Mouse (Mus musculus): ENCODE results near the gene Txn2. TPM values are rescaled to one million over a fixed set of nuclear protein-coding genes. Genes with fewer than 3 reads are reported as not detected.
A peak's percentile ranks its signal among the peaks of the same experiment; 100 is the strongest.

The Txn2 gene
- polyA plus RNA-seq (2015; fragmentation: Nextera tagmentation; extraction: Ambion mirVana), result 258 and 261 TPM in 2 replicates

GRCm38 (mm10) chr15:77928673-77929331, at the start of gene Txn2:
Txn2 (minus strand) TSS chr15:77929006.
- peak; percentile 96 for DNase-seq
- Histone ChIP-seq H3K27me3 (ENCODE audit: insufficient read depth, low read length) (no peaks in the 10 kb centered on the region), H3K9me3 (ENCODE audit: low read length) (no peaks in the 10 kb centered on the region), H3K9ac (replicated peaks) (peak within 1 kb of the TSS; percentile 76), H3K27ac (ENCODE audit: low read depth) (peak within 1 kb of the TSS; percentile 94), H3K4me3 (ENCODE audit: low read depth, low read length) (peak within 1 kb of the TSS; percentile 69), H3K4me1 (ENCODE audit: insufficient read depth) (peaks cover 47% of the 10 kb centered on the region), H3K4me2 (ENCODE audit: low read depth, low read length) (peak within 1 kb of the TSS; percentile 81), H3K36me3 (replicated peaks; ENCODE audit: insufficient read depth, low read length) (peaks cover 19% of the 10 kb centered on the region)
- WGBS (ENCODE audit: insufficient replicate concordance), result under 1% methylated on average over 34 of the region's 34 CpGs
- peak; percentile 91 for ATAC-seq
- TF ChIP-seq CTCF (IDR thresholded peaks at IDR 0.05; ENCODE audit: low read depth) (peak; percentile 31; the same call in 1 of the 2 replicates), EP300 (IDR thresholded peaks at IDR 0.05; ENCODE audit: low read depth) (peak; percentile 81; the same call in 1 of the 2 replicates)

GRCm38 (mm10) chr15:77977663-77978062, 48.9 kb upstream of the Txn2 start:
- Histone ChIP-seq H3K9ac (replicated peaks) (no peak overlapping the region), H3K4me1 (ENCODE audit: insufficient read depth) (peaks cover 14% of the 10 kb centered on the region), H3K4me2 (ENCODE audit: low read depth, low read length) (peak overlapping the region; percentile 24; the same call in 1 of the 2 replicates), H3K27ac (ENCODE audit: low read depth) (peak overlapping the region; percentile 25; the same call in 1 of the 2 replicates), H3K9me3 (ENCODE audit: low read length) (no peaks in the 10 kb centered on the region), H3K4me3 (ENCODE audit: low read depth, low read length) (no peak overlapping the region), H3K36me3 (replicated peaks; ENCODE audit: insufficient read depth, low read length) (no peaks in the 10 kb centered on the region), H3K27me3 (ENCODE audit: insufficient read depth, low read length) (0 out of 2 replicates have a peak, but pooled peaks cover 3% of the 10 kb centered on the region)
- WGBS (ENCODE audit: insufficient replicate concordance), result 49% methylated on average over 3 of the region's 3 CpGs
- ATAC-seq (peak; percentile 56; the same call in 1 of the 2 replicates), DNase-seq (peak; percentile 36)
- TF ChIP-seq CTCF (IDR thresholded peaks at IDR 0.05; ENCODE audit: low read depth) (no peak), EP300 (IDR thresholded peaks at IDR 0.05; ENCODE audit: low read depth) (no peak)

- Histone ChIP-seq H3K4me2 (ENCODE audit: low read depth, low read length) (peak overlapping the region; percentile 53), H3K9ac (replicated peaks) (0 out of 2 replicates have a peak overlapping the region, but pooled peaks have one; percentile 26), H3K4me1 (ENCODE audit: insufficient read depth) (peaks cover 31% of the 10 kb centered on the region), H3K27me3 (ENCODE audit: insufficient read depth, low read length) (no peaks in the 10 kb centered on the region), H3K36me3 (replicated peaks; ENCODE audit: insufficient read depth, low read length) (no peaks in the 10 kb centered on the region), H3K9me3 (ENCODE audit: low read length) (no peaks in the 10 kb centered on the region), H3K4me3 (ENCODE audit: low read depth, low read length) (0 out of 2 replicates have a peak overlapping the region, but pooled peaks have one; percentile 8), H3K27ac (ENCODE audit: low read depth) (peak overlapping the region; percentile 75)
- peak; percentile 20; the same call in 1 of the 2 replicates for ATAC-seq
- WGBS (ENCODE audit: insufficient replicate concordance), result 56% methylated on average over 6 of the region's 6 CpGs
- peak; percentile 84 for TF ChIP-seq EP300 (IDR thresholded peaks at IDR 0.05; ENCODE audit: low read depth)
- TF ChIP-seq CTCF (IDR thresholded peaks at IDR 0.05; ENCODE audit: low read depth), result no peak
- no peak for DNase-seq
Measured at GRCm38 (mm10) chr15:77974165-77974841, 45.5 kb upstream of the Txn2 start.

- Histone ChIP-seq H3K4me1 (ENCODE audit: insufficient read depth) (peaks cover 34% of the 10 kb centered on the region), H3K9me3 (ENCODE audit: low read length) (no peaks in the 10 kb centered on the region)
- TF ChIP-seq EP300 (IDR thresholded peaks at IDR 0.05; ENCODE audit: low read depth), result peak; percentile 72
- no peak for TF ChIP-seq CTCF (IDR thresholded peaks at IDR 0.05; ENCODE audit: low read depth)
Measured at GRCm38 (mm10) chr15:77970470-77971292, 41.9 kb upstream of the Txn2 start, which contains the start of gene Eif3d. Eif3d (minus strand) TSS chr15:77970813.

GRCm38 (mm10) chr15:77969940-77970469, 41.2 kb upstream of the Txn2 start:
- H3K27ac ChIP-seq (ENCODE audit: low read depth), result peak overlapping the region; percentile 98
- H3K4me2 ChIP-seq (ENCODE audit: low read depth, low read length), result peak overlapping the region; percentile 98
- peak; percentile 24 for DNase-seq
- no peaks in the 10 kb centered on the region for H3K9me3 ChIP-seq (ENCODE audit: low read length)
- H3K4me1 ChIP-seq (ENCODE audit: insufficient read depth), result peaks cover 37% of the 10 kb centered on the region
- H3K4me3 ChIP-seq (ENCODE audit: low read depth, low read length), result peak overlapping the region; percentile 88
- peak; percentile 12; the same call in 1 of the 2 replicates for ATAC-seq
- H3K27me3 ChIP-seq (ENCODE audit: insufficient read depth, low read length), result no peaks in the 10 kb centered on the region
- TF ChIP-seq EP300 (IDR thresholded peaks at IDR 0.05; ENCODE audit: low read depth) (no peak), CTCF (IDR thresholded peaks at IDR 0.05; ENCODE audit: low read depth) (no peak)
- 1% methylated on average over 15 of the region's 15 CpGs for WGBS (ENCODE audit: insufficient replicate concordance)
- peak overlapping the region; percentile 95 for H3K9ac ChIP-seq (replicated peaks)
- H3K36me3 ChIP-seq (replicated peaks; ENCODE audit: insufficient read depth, low read length), result peaks cover 37% of the 10 kb centered on the region

More at GRCm38 (mm10) chr15:77970470-77971292, 41.9 kb upstream of the Txn2 start, which contains the start of gene Eif3d:
- Histone ChIP-seq H3K9ac (replicated peaks) (peak within 1 kb of the TSS; percentile 95), H3K27ac (ENCODE audit: low read depth) (peak within 1 kb of the TSS; percentile 98), H3K36me3 (replicated peaks; ENCODE audit: insufficient read depth, low read length) (peaks cover 30% of the 10 kb centered on the region), H3K27me3 (ENCODE audit: insufficient read depth, low read length) (no peaks in the 10 kb centered on the region), H3K4me2 (ENCODE audit: low read depth, low read length) (peak within 1 kb of the TSS; percentile 98), H3K4me3 (ENCODE audit: low read depth, low read length) (peak within 1 kb of the TSS; percentile 88)
- DNase-seq (peak; percentile 98), ATAC-seq (peak; percentile 88)
- under 1% methylated on average over 72 of the region's 72 CpGs for WGBS (ENCODE audit: insufficient replicate concordance)
